Mouse (Mus musculus): Measurements from ENCODE around the gene Zkscan17. TPM values are rescaled to one million over a fixed set of nuclear protein-coding genes. Genes with fewer than 3 reads are reported as not detected.

The Zkscan17 gene
- polyA plus RNA-seq, 1 experiment = 12.4 TPM

DNA sequence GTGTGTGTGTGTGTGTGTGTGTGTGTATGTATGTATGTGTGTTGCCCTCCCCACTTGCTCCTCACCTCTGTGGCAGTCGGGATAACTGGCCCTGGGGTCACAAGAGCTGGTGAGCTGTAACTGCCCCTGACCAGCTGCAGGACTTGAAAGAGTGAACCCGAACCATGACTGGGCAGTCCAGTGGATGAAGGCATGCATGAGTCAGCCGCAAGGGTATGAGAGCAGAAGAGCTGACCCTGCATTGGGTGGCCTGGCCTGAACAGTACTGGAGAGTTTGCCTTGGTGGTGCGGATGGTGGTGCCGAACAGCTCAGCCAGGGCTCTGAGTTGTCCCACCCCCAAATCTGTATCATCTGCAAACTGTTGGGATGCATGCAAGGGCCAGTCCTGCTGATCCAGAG is 5.0 kb upstream of the Zkscan17 start:
- TF ChIP-seq CTCF (IDR thresholded peaks at IDR 0.05; ENCODE audit: borderline replicate concordance, insufficient read depth, low read depth, low read length) = no peak
- no peak for TF ChIP-seq POLR2A (IDR thresholded peaks at IDR 0.05; ENCODE audit: borderline replicate concordance, insufficient read depth, low read length)
- WGBS = 84% methylated on average over 5 of the region's 5 CpGs
- Histone ChIP-seq H3K27me3 (ENCODE audit: control insufficient read depth, insufficient read depth, low read length) (no peaks in the 10 kb centered on the region), H3K4me1 (ENCODE audit: control insufficient read depth, insufficient read depth, low read length) (peaks cover 25% of the 10 kb centered on the region), H3K27ac (ENCODE audit: insufficient read depth, low read length) (no peak overlapping the region), H3K4me3 (replicated peaks; ENCODE audit: insufficient read depth, low read depth, low read length) (no peak overlapping the region)
- DNase-seq = peak in 1 of 2 experiments; percentile 12

DNA sequence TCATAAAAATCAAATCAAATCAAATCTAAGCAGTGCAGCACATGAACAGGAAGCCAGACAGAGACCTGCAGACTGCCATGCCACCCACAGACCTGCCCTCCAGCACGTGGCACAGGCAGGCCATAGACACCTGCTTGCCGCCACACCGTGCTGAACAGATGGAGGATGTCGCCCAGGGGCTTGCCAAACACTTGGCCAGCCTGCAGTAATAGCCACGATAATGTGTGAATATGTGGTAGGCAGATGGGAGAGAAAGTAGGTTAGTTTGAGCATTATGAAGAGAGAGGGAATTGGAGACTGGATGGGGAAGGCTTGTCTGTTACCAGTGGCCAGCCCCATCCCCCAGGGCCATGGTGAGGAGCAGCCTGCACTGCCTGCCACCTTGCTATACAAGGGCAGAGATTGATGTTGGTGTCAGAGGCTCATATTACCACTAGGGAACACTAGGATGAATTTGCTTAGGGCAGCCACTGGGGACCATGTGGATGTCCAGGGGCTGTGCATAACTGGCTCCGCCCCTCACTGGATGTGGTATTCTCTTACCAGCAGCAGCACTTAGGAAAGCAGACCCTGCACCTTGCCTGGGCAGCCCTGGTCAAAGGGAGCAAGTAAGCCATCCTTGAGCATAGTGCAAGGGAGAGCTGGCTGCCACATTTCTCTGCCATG is 4.5 kb upstream of the Zkscan17 start:
- TF ChIP-seq CTCF (IDR thresholded peaks at IDR 0.05; ENCODE audit: borderline replicate concordance, insufficient read depth, low read depth, low read length) (no peak), POLR2A (IDR thresholded peaks at IDR 0.05; ENCODE audit: borderline replicate concordance, insufficient read depth, low read length) (no peak)
- Histone ChIP-seq H3K27ac (ENCODE audit: insufficient read depth, low read length) (0 out of 2 replicates have a peak overlapping the region, but pooled peaks have one; percentile 1), H3K4me3 (replicated peaks; ENCODE audit: insufficient read depth, low read depth, low read length) (no peak overlapping the region), H3K27me3 (ENCODE audit: control insufficient read depth, insufficient read depth, low read length) (no peaks in the 10 kb centered on the region), H3K4me1 (ENCODE audit: control insufficient read depth, insufficient read depth, low read length) (peaks cover 25% of the 10 kb centered on the region)
- 17% methylated on average over 6 of the region's 6 CpGs for WGBS
- DNase-seq = peak; percentile 84 to 90

DNA sequence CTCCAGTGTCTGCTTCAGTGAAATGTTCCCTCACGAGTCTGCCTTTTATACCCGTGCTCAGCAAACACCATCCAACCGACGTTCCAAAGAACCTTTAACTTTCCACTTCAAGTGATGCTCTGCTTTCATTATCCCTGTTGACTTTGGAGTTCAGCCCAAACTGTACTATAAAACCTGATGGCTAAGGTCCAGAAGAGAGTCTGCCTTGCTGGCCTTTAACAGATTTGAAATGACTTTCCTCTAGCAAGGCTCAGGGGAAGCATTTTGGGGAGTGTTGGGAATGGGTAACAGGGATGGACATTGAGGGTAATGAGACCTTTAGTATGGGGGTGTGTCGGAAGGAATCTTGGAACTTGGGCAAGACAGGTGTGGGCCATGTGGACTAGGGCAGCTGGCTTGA is 3.7 kb upstream of the Zkscan17 start:
- Histone ChIP-seq H3K27ac (ENCODE audit: insufficient read depth, low read length) (no peak overlapping the region), H3K4me3 (replicated peaks; ENCODE audit: insufficient read depth, low read depth, low read length) (no peak overlapping the region), H3K4me1 (ENCODE audit: control insufficient read depth, insufficient read depth, low read length) (peaks cover 25% of the 10 kb centered on the region), H3K27me3 (ENCODE audit: control insufficient read depth, insufficient read depth, low read length) (no peaks in the 10 kb centered on the region)
- no peak for TF ChIP-seq POLR2A (IDR thresholded peaks at IDR 0.05; ENCODE audit: borderline replicate concordance, insufficient read depth, low read length)
- TF ChIP-seq CTCF (IDR thresholded peaks at IDR 0.05; ENCODE audit: borderline replicate concordance, insufficient read depth, low read depth, low read length) = no peak
- WGBS = 44% methylated on average over 5 of the region's 5 CpGs
- peak in 1 of 2 experiments; percentile 28 for DNase-seq

DNA sequence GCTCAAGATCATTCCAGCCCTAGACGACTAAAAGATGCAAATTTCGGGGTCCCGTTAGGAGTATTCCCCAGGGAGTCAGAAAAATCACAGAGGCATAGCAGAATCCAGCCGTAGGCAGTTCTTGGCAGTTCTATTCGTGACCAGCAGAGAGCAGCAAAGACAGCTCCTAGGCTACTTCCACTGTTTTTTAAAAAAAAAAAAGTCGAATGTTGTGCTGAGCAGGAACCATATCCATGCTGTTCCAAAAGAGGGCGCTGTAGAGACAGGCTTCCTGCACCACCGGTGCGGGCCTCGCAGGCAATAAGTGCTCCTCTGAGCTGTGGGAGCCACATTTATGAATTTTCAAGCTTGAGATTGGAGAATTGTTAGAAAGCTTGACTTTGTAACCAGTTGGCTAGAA is 1.3 kb downstream of the Zkscan17 start:
- H3K27ac ChIP-seq (ENCODE audit: insufficient read depth, low read length) = no peak overlapping the region
- no peaks in the 10 kb centered on the region for H3K27me3 ChIP-seq (ENCODE audit: control insufficient read depth, insufficient read depth, low read length)
- no peak overlapping the region for H3K4me3 ChIP-seq (replicated peaks; ENCODE audit: insufficient read depth, low read depth, low read length)
- peaks cover 7% of the 10 kb centered on the region; the same call in 1 of the 2 replicates for H3K4me1 ChIP-seq (ENCODE audit: control insufficient read depth, insufficient read depth, low read length)
- 3% methylated on average over 10 of the region's 10 CpGs for WGBS
- TF ChIP-seq POLR2A (IDR thresholded peaks at IDR 0.05; ENCODE audit: borderline replicate concordance, insufficient read depth, low read length) (no peak), CTCF (IDR thresholded peaks at IDR 0.05; ENCODE audit: borderline replicate concordance, insufficient read depth, low read depth, low read length) (peak; percentile 85)
- peak; percentile 79 to 85 for DNase-seq

DNA sequence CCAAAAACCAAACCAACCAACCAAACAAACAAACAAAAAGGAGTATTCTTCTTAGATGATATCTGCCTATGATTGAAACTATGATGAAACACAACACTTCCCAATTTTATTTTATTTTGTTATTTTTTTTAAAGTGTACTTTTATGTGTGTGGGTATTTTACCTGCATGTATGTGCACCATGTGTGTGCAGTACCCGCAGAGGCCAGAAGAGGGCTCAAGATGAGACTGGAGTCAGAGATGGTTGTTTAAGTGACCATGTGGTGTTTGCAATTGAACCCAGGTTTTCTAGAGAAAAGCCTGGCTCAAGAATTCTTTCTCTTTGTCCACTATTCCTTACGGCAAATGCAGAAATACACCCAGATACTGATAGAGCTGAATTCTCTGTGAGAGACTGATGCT is 2.4 kb downstream of the Zkscan17 start:
- Histone ChIP-seq H3K4me1 (ENCODE audit: control insufficient read depth, insufficient read depth, low read length) (no peaks in the 10 kb centered on the region), H3K27ac (ENCODE audit: insufficient read depth, low read length) (no peak overlapping the region), H3K27me3 (ENCODE audit: control insufficient read depth, insufficient read depth, low read length) (no peaks in the 10 kb centered on the region), H3K4me3 (replicated peaks; ENCODE audit: insufficient read depth, low read depth, low read length) (no peak overlapping the region)
- 96% methylated on average over 2 of the region's 2 CpGs for WGBS
- TF ChIP-seq POLR2A (IDR thresholded peaks at IDR 0.05; ENCODE audit: borderline replicate concordance, insufficient read depth, low read length) (no peak), CTCF (IDR thresholded peaks at IDR 0.05; ENCODE audit: borderline replicate concordance, insufficient read depth, low read depth, low read length) (no peak)
- DNase-seq = no peak

DNA sequence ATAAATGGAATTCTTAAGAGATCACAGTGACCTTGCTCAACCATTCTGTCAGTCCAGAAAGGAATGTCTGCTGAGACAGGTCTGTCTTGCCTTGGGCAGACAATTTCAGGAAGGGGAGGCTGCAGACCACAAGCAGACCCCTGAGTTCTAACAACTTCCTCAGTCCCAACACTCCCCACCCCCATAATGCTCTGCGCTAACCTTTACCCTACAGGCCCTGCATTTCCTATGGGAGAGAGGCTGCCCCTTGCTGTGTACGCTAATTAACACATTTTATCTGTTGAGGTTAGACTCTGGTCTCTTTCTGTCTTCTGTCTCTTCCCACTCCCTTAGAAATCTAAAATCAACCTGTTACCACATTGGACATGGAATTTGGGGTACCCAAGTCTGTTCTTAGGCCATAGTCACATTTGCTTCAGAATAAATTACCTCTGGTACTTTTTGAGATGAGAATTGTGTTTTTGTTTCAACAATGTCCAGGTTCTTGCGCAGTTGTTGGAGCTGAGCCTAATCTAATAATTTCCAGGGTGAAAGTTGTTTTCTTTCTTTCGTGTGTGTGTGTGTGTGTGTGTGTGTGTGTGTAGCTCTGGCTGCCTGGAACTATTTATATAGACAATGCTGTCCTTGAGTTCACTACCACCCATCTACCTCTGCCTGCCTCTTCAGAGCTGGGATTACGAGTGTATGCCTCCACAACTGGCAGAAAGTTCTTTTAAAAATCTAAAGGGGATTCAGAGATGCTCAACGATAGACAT is 6.6 kb downstream of the Zkscan17 start:
- 79% methylated on average over 6 of the region's 6 CpGs for WGBS

DNA sequence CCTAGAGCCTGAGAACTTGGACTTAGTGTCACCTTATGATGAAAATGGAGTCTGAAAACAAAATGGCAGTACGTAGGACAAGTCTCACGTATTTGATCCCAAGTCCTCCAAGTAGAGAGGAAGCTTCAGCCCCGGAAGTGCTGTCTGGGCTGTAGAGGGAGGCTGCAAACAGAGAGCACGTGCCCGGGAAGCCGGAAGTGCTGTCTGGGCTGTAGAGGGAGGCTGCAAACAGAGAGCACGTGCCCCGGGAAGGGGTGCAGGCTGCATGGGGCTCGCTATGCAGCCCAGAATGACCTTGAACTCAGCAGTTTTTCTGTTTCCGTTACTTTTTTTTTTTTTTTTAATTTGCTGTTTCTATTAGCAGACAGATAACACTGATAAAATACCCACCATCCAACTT is 8.3 kb downstream of the Zkscan17 start:
- H3K4me1 ChIP-seq (ENCODE audit: control insufficient read depth, insufficient read depth, low read length) = no peaks in the 10 kb centered on the region
- WGBS = 69% methylated on average over 10 of the region's 10 CpGs
- no peaks in the 10 kb centered on the region for H3K27me3 ChIP-seq (ENCODE audit: control insufficient read depth, insufficient read depth, low read length)
- no peak overlapping the region for H3K27ac ChIP-seq (ENCODE audit: insufficient read depth, low read length)
- H3K4me3 ChIP-seq (replicated peaks; ENCODE audit: insufficient read depth, low read depth, low read length) = no peak overlapping the region
- TF ChIP-seq CTCF (IDR thresholded peaks at IDR 0.05; ENCODE audit: borderline replicate concordance, insufficient read depth, low read depth, low read length) (no peak), POLR2A (IDR thresholded peaks at IDR 0.05; ENCODE audit: borderline replicate concordance, insufficient read depth, low read length) (no peak)
- DNase-seq = no peak

More for the DNA sequence above, 6.6 kb downstream of the Zkscan17 start:
- H3K27me3 ChIP-seq (ENCODE audit: control insufficient read depth, insufficient read depth, low read length) = no peaks in the 10 kb centered on the region
- no peak overlapping the region for H3K27ac ChIP-seq (ENCODE audit: insufficient read depth, low read length)
- DNase-seq = no peak
- no peak overlapping the region for H3K4me3 ChIP-seq (replicated peaks; ENCODE audit: insufficient read depth, low read depth, low read length)
- TF ChIP-seq CTCF (IDR thresholded peaks at IDR 0.05; ENCODE audit: borderline replicate concordance, insufficient read depth, low read depth, low read length) (no peak), POLR2A (IDR thresholded peaks at IDR 0.05; ENCODE audit: borderline replicate concordance, insufficient read depth, low read length) (no peak)
- H3K4me1 ChIP-seq (ENCODE audit: control insufficient read depth, insufficient read depth, low read length) = no peaks in the 10 kb centered on the region

DNA sequence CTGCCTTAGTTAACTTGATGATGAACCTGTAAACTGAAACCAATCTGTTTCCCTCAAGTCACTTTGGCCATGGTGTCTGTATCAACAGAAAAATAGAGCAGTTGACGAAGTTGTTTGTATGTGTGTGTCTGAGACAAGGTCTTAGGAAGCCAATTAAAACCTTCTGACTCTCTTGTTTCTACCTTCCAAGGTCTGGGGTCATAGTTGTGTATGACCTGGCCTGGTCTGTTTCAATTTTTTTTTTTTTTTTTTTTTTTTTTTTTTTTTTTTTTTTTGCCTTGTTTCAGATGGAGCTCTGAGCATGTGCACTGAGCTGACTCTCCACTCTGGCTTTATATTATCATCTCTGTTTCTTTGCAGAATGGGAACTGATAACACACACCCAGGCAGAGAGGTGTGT is 9.1 kb downstream of the Zkscan17 start:
- TF ChIP-seq POLR2A (IDR thresholded peaks at IDR 0.05; ENCODE audit: borderline replicate concordance, insufficient read depth, low read length) (no peak), CTCF (IDR thresholded peaks at IDR 0.05; ENCODE audit: borderline replicate concordance, insufficient read depth, low read depth, low read length) (no peak)
- DNase-seq = no peak
- H3K27me3 ChIP-seq (ENCODE audit: control insufficient read depth, insufficient read depth, low read length) = no peaks in the 10 kb centered on the region
- H3K27ac ChIP-seq (ENCODE audit: insufficient read depth, low read length) = no peak overlapping the region
- H3K4me3 ChIP-seq (replicated peaks; ENCODE audit: insufficient read depth, low read depth, low read length) = no peak overlapping the region
- no peaks in the 10 kb centered on the region for H3K4me1 ChIP-seq (ENCODE audit: control insufficient read depth, insufficient read depth, low read length)
- 96% methylated on average over 1 of the region's 1 CpGs for WGBS

Measured in cerebellum, adult 2 months (tissue).